Mouse (Mus musculus) heart, adult 2 months (tissue): ENCODE measurements around the gene Btbd2. TPM values are rescaled to one million over a fixed set of nuclear protein-coding genes. Genes with fewer than 3 reads are reported as not detected.
A peak's percentile ranks its signal among the peaks of the same experiment; 100 is the strongest.

ENCODE experiments used
- DNase-seq, 2 experiments: peaks; one replicate each; pipeline ENCODE4 v3.0.0; 2021
- H3K27ac ChIP-seq: fragments of 200-600 bp; 2 replicates; pipeline ENCODE4 v1.8.1; 2022
- H3K27me3 ChIP-seq: fragments of 200-500 bp; 2 replicates; pipeline ENCODE4 v1.6.1; 2012; ENCODE audit warnings: mild to moderate bottlenecking, low read length, inconsistent platforms, mixed read lengths; ENCODE audit not compliant: control insufficient read depth, insufficient read depth
- H3K36me3 ChIP-seq: fragments of 200-500 bp; 2 replicates; pipeline ENCODE4 v1.6.1; 2012; ENCODE audit warnings: low read length, inconsistent platforms; ENCODE audit not compliant: control insufficient read depth, insufficient read depth
- H3K4me1 ChIP-seq: fragments of 200-500 bp; 2 replicates; pipeline ENCODE4 v1.6.1; 2011; ENCODE audit warnings: low read length; ENCODE audit not compliant: control insufficient read depth, insufficient read depth
- H3K4me3 ChIP-seq: fragments of 200-600 bp; 2 replicates; pipeline ENCODE4 v1.8.1; 2022
- H3K79me2 ChIP-seq: fragments of 200-500 bp; replicated peaks from 2 replicates; pipeline ENCODE4 v1.6.1; 2012; ENCODE audit warnings: mild to moderate bottlenecking, inconsistent platforms, low read length, moderate library complexity, mixed read lengths; ENCODE audit not compliant: control insufficient read depth, insufficient read depth
- H3K9ac ChIP-seq: fragments of 200-500 bp; 2 replicates; pipeline ENCODE4 v1.6.1; 2012; ENCODE audit warnings: low read depth, mild to moderate bottlenecking, control low read depth, inconsistent platforms, low read length, mixed read lengths
- CTCF ChIP-seq: fragments of 200-600 bp; IDR thresholded peaks from 2 replicates; pipeline ENCODE4 v1.8.1; 2022; ENCODE audit warnings: antibody characterized with exemption, mild to moderate bottlenecking, moderate library complexity
- EP300 ChIP-seq: fragments of 200-500 bp; IDR thresholded peaks from 2 replicates; pipeline ENCODE4 v1.6.1; 2011; ENCODE audit warnings: low read depth, low read length, control low read depth; ENCODE audit not compliant: insufficient read depth
- POLR2A ChIP-seq: fragments of 200-500 bp; IDR thresholded peaks from 2 replicates; pipeline ENCODE4 v1.6.1; 2011; ENCODE audit warnings: mild to moderate bottlenecking, low read depth, low read length, control low read depth; ENCODE audit not compliant: insufficient read depth
- WGBS: fragments of 180-500 bp; shearing (Covaris S2); methylation state at CpG from one replicate; pipeline ENCODE4 v1.1.7; 2018; 5-methylcytosine and 5-hydroxymethylcytosine counted together
- intact Hi-C: fragments of 180-260 bp; cut with DNase I; formaldehyde crosslinking; loops from one replicate; pipeline ENCODE4 v1.15.1; 2025
- polyA plus RNA-seq: library from polyadenylated mRNA; depleted of rRNA; stranded (reverse); fragments of >200 nt; gene quantifications from 2 replicates; pipeline ENCODE4 v1.2.3, GENCODE M21; 2012
- total RNA-seq, 2 experiments: library from RNA; stranded (reverse); gene quantifications; 2 replicates each; pipeline ENCODE4 v1.2.3; 2021

Btbd2 gene
- total and polyA plus RNA-seq, 3 experiments = 43.7 to 60.1 (median 44.2) TPM

- H3K27ac ChIP-seq = no peak overlapping the region
- peaks cover 9% of the 10 kb centered on the region for H3K4me1 ChIP-seq
- H3K9ac ChIP-seq = no peak overlapping the region
- H3K79me2 ChIP-seq = no peaks in the 10 kb centered on the region
- H3K27me3 ChIP-seq = no peaks in the 10 kb centered on the region
- no peak for DNase-seq
- H3K4me3 ChIP-seq = no peak overlapping the region
- 84% methylated on average over 9 of the region's 9 CpGs for WGBS
- intact Hi-C loops = loop anchor here (2.0 kb wide), 1 partner anchor 17 kb away; no protein-coding TSS in a partner anchor
- TF ChIP-seq CTCF (no peak), EP300 (no peak), POLR2A (no peak)
- no peaks in the 10 kb centered on the region; the same call in 1 of the 2 replicates for H3K36me3 ChIP-seq
Measured at GRCm38 (mm10) chr10:80697812-80698211, 40.9 kb upstream of the Btbd2 start.

- intact Hi-C loops = no loop called here
- 92% methylated on average over 8 of the region's 8 CpGs for WGBS
- no peak overlapping the region for H3K4me3 ChIP-seq
Measured at GRCm38 (mm10) chr10:80697393-80697787, 40.5 kb upstream of the Btbd2 start.

GRCm38 (mm10) chr10:80696502-80697392 is 39.9 kb upstream of the Btbd2 start:
- peaks cover 9% of the 10 kb centered on the region for H3K4me1 ChIP-seq
- WGBS = 63% methylated on average over 12 of the region's 12 CpGs
- no peak overlapping the region for H3K9ac ChIP-seq

More at GRCm38 (mm10) chr10:80697393-80697787, 40.5 kb upstream of the Btbd2 start:
- TF ChIP-seq CTCF (no peak), EP300 (no peak), POLR2A (no peak)
- Histone ChIP-seq H3K27me3 (no peaks in the 10 kb centered on the region), H3K9ac (no peak overlapping the region), H3K4me1 (peaks cover 9% of the 10 kb centered on the region), H3K36me3 (no peaks in the 10 kb centered on the region; the same call in 1 of the 2 replicates), H3K27ac (no peak overlapping the region), H3K79me2 (no peaks in the 10 kb centered on the region)
- no peak for DNase-seq

GRCm38 (mm10) chr10:80695801-80696501 is 39.1 kb upstream of the Btbd2 start:
- 44% methylated on average over 10 of the region's 10 CpGs for WGBS
- H3K4me1 ChIP-seq = peaks cover 9% of the 10 kb centered on the region
- intact Hi-C loops = no loop called here
- H3K36me3 ChIP-seq = no peaks in the 10 kb centered on the region; the same call in 1 of the 2 replicates
- TF ChIP-seq POLR2A (no peak), EP300 (no peak), CTCF (no peak)
- H3K79me2 ChIP-seq = no peaks in the 10 kb centered on the region
- no peak overlapping the region for H3K4me3 ChIP-seq
- DNase-seq = no peak
- H3K27ac ChIP-seq = peak overlapping the region; percentile 75
- H3K27me3 ChIP-seq = no peaks in the 10 kb centered on the region
- H3K9ac ChIP-seq = no peak overlapping the region

More at GRCm38 (mm10) chr10:80696502-80697392, 39.9 kb upstream of the Btbd2 start:
- Histone ChIP-seq H3K27ac (peak overlapping the region; percentile 75), H3K79me2 (no peaks in the 10 kb centered on the region), H3K36me3 (no peaks in the 10 kb centered on the region; the same call in 1 of the 2 replicates), H3K27me3 (no peaks in the 10 kb centered on the region), H3K4me3 (no peak overlapping the region)
- TF ChIP-seq POLR2A (no peak), CTCF (no peak), EP300 (no peak)
- intact Hi-C loops = no loop called here
- no peak for DNase-seq

- intact Hi-C loops = no loop called here
- 37% methylated on average over 2 of the region's 2 CpGs for whole genome bisulfite sequencing
- Histone ChIP-seq H3K36me3 (no peaks in the 10 kb centered on the region; the same call in 1 of the 2 replicates), H3K4me3 (no peak overlapping the region), H3K27ac (peak overlapping the region; percentile 75), H3K79me2 (no peaks in the 10 kb centered on the region), H3K9ac (no peak overlapping the region; the same call in 1 of the 2 replicates), H3K4me1 (peaks cover 9% of the 10 kb centered on the region), H3K27me3 (no peaks in the 10 kb centered on the region)
- 0 out of 2 replicates have a peak, but pooled peaks have one; percentile 59 for TF ChIP-seq EP300
- TF ChIP-seq POLR2A = no peak
- DNase-seq = peak; percentile 56 to 85
Measured at GRCm38 (mm10) chr10:80695186-80695585, 38.3 kb upstream of the Btbd2 start.
